Mouse (Mus musculus): Measurements from ENCODE around the gene Gm45837.

Gm45837 gene

DNA sequence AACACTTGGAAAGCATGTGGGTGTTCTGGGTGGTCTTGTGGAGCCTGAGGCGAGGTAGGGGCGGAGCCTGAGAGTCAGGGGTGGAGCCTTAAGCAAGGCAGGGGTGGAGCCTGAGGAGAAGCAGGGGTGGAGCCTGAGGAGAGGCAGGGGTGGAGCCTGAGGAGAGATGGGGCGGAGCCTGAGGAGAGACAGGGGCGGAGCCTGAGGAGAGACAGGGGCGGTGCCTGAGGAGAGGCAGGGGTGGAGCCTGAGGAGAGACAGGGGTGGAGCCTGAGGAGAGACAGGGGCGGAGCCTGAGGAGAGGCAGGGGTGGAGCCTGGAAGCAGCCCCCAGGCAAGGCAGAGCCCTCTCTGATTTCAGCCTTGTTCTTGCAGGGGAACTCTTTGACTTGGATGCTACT, 90.5 kb downstream of the Gm45837 start:
- no peak for DNase-seq (ENCODE audit: low spot score in 2 of 2)

DNA sequence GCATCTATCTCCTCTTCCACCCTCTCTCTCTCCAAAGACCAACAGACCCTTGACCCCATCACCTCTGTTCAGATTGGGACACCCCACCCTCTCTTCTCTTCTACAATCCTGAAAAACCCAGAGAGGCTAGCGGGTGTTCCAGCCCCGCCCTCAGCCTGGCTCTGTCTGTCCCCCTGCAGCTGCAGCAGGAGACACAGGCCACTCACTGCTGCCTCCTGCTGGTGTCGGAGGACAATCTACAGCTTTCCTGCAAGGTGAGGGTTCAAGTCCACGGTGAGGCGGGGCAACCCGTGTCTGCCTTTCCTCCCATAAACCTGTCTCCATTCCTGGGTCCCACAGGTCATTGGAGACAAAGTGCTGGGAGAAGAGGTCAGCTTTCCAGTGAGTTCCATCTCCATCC, 91.0 kb downstream of the Gm45837 start:
- no peak for DNase-seq (ENCODE audit: low spot score in 2 of 2)

DNA sequence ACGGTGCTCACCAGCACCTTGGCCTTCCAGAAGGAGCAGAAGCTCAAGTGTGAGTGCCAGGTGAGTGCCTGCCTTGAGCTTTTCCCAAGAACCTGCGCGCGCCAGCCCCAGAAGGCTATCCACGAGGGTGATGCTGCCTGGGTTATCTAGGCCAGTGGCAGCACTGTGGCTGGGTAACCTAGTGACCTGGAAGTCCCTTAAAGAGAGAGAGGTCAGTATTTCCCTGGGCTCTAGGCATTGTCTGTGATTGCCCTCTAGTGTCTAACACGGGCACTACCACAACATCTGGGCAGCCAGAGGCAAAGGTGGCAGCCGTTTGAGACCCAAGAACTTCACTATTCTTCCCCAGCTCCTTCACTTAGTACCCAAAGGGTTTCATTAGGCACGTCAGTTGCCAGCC, 92.7 kb downstream of the Gm45837 start:
- DNase-seq (ENCODE audit: low spot score in 2 of 2), result peak in 1 of 2 experiments; percentile 76

DNA sequence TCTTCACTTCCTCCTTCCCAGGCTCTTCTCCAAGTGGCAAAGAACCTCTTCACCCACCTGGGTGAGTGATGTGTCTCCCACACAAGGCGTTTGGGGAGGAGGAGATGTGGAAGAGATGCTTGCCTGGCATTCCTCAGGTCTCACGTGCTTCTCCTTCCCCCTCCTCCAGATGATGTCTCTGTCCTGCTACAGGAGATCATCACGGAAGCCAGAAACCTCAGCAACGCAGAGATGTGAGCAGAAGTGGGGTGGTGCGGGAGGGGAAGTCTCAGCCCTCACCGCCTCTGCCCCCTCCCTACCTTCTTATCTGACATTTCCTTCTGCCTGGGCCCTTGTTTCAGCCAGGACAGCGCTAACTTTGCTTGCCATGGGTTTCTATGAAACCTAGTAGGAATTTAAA, 93.1 kb downstream of the Gm45837 start:
- DNase-seq (ENCODE audit: low spot score in 2 of 2), result peak in 1 of 2 experiments; percentile 33

DNA sequence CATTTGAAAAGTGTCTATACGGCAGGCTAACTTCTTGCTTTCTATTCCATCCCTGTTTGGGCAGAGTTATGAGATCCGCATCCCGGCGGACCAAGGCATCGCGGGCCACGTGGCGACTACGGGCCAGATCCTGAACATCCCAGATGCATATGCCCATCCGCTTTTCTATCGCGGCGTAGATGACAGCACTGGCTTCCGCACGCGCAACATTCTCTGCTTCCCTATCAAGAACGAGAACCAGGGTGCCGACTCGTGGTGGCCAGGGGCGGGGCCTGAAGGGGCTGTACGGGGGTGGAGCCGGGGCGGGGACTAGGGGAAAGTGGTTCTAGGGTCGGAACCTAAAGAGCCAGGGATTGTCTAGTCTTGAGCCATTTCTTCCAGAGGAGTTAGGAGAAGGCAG, 93.8 kb downstream of the Gm45837 start:
- peak in 1 of 2 experiments; percentile 20 for DNase-seq (ENCODE audit: low spot score in 2 of 2)

DNA sequence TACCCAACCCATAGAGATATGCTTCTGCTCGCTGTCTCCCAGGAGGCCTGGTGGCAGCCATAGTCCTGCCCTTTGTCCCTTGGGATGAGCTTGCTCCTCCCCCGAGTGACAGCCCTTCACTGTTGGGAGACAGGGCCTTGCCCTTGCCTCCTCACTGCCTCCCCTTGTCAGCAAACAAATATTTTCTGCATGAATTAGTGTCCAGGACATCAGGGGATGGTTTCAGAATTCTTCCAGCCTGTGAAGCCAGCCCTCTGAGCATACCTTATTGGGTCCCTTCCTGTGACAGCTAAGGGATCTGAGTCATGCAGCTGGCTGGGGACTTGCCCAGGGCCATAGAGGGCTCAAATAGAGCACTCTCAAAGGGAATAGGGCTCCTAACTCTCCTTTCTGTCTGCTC, 98.5 kb downstream of the Gm45837 start:
- DNase-seq (ENCODE audit: low spot score in 2 of 2), result peak in 1 of 2 experiments; percentile 8

DNA sequence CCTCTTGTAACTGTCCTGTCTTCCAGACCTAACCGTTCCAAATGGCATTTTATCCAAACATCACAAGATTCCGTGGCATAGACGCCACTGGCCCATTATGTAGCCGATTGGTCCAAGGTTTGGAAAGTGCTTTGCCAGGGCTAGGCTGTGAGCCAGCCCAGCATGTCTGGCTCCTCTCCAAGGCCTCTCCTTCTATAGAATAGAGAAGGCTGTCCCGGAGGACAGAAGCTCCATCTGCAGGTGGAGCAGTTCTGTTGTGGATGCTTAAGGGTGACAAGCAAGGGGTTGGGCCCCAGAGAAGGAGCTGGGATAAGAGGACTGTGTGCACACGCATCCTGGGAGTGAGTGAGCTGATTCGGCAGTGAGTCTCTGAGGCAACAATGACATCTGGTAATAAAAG, 103.0 kb downstream of the Gm45837 start:
- peak in 1 of 2 experiments; percentile 52 for DNase-seq (ENCODE audit: low spot score in 2 of 2)

DNA sequence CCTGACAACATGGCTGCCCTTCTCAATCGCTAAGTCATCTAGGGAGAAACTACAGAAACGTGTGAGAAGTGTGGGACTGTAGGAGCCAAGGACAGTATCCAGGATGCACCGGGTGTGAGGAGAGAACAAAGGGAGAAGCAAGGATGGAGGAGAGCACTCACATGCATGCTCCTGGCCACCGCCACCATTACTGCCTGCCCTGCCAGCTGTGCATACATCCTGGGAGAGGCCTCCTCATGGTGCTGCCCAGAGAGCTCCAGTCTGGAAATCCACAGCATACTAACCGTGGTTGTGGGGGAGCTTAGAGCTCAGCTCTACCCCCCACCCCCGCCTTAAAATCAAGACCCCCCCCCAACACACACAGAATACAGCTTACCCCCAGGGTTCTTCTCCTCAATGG, 104.1 kb downstream of the Gm45837 start:
- no peak for DNase-seq (ENCODE audit: low spot score in 2 of 2)

DNA sequence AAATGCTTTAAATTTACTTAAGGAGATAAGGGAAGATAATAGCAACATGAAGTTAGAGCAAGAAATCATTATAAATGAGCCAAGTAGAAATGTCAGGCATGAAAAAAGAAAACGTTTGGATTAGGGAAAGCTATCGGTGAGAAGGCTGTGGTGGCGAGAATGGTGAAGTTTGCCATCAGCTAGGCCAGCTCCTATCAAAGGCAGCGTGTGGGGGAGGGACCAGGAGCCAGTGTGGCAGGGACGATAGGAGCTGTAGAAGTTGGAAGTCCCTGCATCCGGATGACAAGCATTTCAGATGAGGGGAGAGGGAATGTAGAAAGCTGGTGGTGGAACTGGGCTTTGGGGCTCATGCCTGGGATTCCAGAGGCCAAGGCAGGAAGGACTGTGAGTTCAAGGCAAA, 104.6 kb downstream of the Gm45837 start:
- DNase-seq (ENCODE audit: low spot score in 2 of 2), result peak in 1 of 2 experiments; percentile 36

DNA sequence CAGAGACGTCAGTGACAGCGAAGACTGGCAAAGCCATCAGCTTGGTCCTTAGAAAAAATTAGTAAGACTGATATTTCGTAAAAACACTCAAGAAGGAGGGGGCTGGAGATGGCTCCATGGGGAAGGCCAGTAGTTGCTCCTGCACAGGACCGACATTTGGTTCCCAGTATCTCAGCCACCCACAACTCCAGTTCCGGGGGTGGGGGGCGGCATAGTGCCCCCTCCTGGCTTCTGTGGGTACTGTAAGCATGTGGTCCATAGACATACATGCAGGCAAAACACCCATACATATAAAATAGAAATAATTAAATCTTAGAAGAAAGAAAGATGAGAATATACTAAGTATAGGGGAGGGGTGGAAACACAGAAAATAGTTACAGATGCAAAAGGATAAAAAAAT, 105.8 kb downstream of the Gm45837 start:
- no peak for DNase-seq (ENCODE audit: low spot score in 2 of 2)

DNA sequence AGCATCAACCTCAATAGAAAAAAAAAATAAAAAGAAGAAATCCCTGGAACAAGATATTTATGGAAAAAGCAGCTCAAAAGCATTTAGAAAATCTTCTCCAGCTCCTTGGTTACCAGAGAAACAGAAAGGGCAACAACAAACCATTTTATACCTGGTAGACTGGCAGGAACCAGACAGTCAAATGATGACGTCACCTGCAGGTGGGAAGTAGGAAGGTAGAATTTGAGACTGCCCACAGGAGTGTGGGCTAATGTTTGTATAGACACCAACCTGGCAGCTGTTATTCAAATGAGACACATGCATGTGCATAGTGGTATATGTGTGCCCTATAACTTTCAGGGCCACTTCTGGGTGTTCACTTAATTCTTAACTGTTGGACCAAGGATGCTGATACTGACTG, 111.0 kb downstream of the Gm45837 start:
- DNase-seq (ENCODE audit: low spot score in 2 of 2), result peak in 1 of 2 experiments; percentile 19

DNA sequence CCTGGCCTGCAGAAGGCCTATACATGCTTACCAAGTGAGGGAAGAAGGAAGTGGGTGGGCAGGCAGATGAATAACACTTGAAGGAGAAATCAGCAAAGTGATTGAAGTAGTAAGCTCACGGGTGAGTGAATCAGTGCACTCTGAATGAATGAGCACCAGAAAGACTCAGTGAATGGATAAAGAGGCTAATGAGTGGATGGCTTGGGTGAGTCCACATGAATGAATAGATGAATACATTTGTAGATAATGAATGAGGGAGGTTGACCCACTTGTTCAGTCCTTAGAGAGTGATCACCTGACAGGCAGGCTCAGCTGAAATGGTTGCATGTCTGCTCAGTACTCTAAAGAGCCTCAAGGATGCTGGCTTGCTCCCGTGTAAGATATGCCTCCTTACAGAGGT, 112.5 kb downstream of the Gm45837 start:
- peak in 1 of 2 experiments; percentile 23 for DNase-seq (ENCODE audit: low spot score in 2 of 2)

DNA sequence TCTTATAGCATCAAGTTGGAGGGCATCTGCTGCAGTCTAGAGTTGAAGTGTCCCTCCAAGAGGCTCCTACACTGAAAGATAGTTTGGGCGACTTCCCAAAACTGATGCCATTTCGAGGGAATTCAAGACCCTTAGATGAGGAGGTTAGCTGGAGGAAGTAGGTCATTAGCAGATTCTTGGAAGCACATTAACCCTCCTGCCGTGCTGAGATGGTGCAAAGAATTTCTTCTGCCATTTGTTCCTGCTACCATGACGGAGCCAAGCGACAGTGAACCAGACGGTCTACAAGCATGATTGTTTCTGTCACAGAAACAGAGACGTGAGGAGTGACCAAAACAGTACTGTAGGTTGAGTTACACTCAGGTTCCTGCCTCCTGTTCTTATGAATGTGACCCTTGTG, 115.8 kb downstream of the Gm45837 start:
- no peak for DNase-seq (ENCODE audit: low spot score in 2 of 2)

DNA sequence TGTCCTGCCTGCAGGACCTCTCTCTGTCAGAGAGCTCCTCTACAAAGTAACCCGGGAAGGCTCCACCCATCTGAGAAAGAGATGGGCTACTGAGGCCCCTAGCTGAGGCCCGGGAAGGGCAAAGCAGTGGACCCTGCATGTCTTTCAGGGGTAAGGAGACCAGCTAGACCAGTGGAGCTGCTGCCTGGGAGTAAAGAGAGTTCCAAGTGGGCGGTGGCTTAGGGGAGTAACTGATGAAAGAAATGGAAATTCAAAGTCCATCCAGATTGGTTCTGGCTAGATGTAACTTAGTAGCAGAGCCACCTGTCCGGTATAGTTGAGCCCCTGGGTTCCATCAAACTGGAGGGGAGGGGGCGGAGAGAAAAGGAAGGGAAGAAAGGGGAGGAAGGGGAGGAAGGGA, 123.7 kb downstream of the Gm45837 start:
- DNase-seq (ENCODE audit: low spot score in 2 of 2), result no peak

DNA sequence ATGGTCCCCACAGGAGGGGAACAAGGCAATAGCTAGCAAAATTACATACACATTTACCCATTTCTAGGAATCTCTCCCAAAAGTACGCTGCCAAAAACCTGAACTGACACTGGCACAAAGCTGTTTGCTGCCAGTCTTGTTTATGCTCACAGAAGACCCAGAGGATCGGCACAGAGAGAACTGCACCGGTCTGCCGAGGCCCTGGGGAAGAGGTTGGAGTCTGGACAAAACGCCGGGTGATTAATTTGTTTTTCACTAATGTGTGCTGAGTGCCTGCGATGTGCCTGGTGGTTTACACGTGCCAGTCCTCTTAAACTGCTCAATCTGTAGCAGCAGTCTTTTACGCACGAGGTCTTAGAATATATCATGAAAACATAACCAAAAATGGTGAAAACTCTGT, 124.4 kb downstream of the Gm45837 start:
- DNase-seq (ENCODE audit: low spot score in 2 of 2), result peak in 1 of 2 experiments; percentile 6

DNA sequence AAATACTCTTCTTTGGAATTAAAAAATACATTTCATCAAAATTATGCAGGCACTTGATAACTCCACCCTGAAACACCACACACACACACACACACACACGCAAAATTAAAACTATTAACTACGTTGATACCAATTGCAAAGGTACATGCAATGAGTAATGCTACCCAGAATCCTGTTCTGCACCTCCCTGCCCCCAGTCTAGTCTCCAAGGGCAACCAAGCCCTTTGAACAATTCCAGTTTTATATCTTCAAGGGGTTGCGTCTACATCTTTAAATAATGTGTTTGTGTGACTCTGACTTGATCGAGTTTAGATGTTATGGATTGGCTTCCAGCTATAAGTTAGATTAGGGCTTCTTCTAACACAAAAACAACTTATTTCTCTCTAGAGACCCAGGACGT, 124.8 kb downstream of the Gm45837 start:
- DNase-seq (ENCODE audit: low spot score in 2 of 2), result peak in 1 of 2 experiments; percentile 29

DNA sequence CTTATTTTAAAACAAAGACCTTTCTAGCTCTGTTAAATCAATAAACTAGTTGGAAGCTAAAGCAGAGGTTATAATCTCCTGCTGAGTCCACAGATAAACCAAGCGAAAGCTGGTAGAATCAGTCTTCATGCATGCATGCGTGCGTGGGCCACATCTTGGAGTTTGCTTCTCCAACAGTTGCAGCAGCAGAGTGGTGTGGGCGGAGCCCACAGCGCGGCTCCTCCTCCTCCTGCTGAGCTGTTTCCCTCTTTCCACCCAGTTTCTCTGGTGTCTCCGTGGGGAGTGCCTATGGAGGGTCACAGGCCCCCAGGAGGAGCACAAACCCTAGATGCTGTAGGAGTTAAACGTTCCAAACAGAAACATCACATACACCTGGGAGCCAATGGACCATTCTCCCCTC, 126.9 kb downstream of the Gm45837 start:
- DNase-seq (ENCODE audit: low spot score in 2 of 2), result peak in 1 of 2 experiments; percentile 46

DNA sequence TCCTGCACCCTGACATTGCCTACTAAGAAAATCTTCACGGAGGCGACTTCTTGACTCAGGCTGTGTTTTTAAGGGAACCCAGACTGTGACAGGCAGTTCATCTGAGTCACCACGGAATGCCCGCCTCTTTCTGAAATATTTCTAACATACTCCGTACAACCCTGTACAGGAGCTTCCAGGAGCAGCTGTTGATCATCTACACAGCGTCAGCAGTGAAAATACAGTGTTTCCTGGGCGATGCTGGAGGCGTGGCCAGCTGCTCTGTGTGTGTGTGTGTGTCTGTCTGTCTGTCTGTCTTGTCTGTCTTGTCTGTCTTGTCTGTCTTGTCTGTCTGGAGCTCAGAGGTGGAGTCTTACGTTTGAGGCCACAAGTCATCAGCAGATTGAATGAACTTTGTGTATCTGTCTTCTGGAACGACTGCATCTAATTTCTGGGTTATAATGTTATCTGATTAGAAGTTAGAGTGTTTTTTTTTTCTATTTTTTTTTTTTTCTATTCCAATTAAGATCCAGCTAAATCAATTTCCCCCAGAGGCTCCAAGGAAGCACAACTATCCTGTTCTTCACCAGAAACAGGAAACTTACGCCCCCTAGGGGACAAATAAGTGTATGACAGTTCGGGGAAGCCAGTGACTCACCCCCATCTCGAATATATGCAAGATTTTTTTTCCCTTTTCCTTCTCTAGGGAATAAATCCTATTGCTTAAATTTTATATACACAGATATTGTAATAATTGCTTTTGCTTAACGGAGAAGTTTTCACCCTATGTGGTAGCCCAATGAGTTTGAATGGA, 127.7 kb downstream of the Gm45837 start:
- peak; percentile 66 to 78 for DNase-seq (ENCODE audit: low spot score in 2 of 2)

DNA sequence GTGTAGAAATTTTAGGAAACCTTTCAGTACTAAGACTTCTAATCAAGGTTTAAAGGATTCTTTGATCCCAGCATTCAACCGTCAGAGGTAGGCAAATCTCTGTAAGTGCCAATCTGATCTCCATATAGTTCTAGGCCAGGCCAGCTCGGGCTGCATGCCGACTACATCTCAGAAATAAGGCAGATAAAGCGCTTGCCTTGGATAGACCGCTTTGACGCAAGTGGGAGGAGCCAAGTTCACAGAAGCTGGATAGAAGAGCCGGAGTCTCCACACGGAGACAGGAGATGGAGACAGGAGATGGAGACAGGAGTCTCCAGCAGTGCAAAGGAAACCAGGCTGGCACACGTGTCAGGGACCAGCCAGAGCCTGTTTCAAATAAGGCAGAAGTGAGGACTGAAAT, 129.1 kb downstream of the Gm45837 start:
- peak in 1 of 2 experiments; percentile 22 for DNase-seq (ENCODE audit: low spot score in 2 of 2)

DNA sequence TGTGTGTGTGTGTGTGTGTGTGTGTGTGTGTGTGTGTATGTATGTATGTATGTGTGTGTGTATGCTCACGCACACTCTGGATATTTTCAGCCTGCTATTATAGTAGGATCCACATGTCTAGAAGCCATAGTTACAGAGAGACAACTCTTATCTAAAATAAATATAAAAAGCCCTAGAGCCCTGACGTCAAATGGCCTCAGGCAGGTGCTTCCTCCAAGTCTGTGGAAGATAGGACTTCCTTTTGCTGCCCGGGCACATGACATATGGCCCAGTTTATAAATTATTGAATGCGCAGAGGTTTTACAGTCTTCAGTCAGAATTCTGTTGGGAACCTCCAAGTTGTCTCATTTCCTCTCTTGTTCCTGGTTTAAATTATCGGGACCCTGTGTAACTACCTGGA, 130.0 kb downstream of the Gm45837 start:
- no peak for DNase-seq (ENCODE audit: low spot score in 2 of 2)

DNA sequence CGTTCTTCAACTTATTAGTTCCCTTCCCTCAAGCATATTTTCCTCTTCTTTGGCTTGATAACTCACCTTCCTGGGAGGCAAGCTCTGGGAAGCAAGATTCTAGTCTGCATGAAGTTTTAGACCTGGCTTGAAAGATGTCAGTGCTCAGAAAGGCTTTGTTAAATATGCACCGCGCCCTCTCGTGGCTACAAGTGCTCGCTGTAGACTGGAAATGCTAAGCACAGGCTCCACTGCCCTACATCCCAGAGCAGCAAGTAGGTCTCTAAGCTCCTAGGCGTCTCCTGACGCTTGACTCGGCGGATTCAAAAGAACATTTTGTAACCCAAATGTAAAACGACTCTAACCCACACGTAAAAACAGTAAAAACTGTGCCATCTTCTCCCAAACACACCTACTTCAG, 130.4 kb downstream of the Gm45837 start:
- peak; percentile 86 to 94 for DNase-seq (ENCODE audit: low spot score in 2 of 2)

DNA sequence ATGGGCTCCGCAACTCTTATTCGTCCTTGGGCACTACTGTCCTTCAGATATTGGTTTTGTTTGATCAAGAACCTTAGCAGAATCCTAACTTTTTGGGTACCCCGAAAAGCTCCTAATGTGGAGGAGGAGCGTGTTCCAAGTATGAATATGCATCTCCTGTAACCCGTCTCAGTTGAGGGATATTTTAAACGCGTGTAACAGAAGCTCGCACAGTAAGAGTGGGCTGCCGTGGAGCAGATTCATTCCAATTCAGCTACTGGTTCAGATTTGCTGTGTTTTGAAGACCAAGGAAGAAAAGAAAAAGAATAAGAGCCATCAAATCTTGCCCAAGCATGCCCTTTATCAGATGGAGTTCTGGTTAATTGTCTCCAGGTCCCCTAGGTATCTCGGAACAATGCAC, 131.0 kb downstream of the Gm45837 start:
- peak; percentile 60 to 66 for DNase-seq (ENCODE audit: low spot score in 2 of 2)

DNA sequence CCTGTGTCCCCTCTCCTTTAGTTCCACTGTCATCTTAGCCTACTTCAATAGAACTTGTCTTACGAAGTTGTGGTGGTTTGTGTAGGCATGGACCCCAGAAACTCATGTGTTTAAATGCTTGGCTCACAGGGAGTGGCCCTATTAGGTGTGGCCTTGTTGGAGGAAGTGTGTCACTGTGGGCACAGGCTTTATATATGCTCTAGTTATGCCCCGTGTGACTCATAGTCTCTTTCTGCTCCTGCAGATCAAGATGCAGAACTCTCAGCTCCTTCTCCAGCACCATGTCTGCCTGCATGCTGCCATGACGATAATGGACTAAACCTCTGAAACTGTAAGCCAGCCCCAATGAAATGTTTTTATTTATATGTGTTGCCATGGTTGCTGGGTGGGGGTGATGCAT, 137.0 kb downstream of the Gm45837 start:
- no peak for DNase-seq (ENCODE audit: low spot score in 2 of 2)

DNA sequence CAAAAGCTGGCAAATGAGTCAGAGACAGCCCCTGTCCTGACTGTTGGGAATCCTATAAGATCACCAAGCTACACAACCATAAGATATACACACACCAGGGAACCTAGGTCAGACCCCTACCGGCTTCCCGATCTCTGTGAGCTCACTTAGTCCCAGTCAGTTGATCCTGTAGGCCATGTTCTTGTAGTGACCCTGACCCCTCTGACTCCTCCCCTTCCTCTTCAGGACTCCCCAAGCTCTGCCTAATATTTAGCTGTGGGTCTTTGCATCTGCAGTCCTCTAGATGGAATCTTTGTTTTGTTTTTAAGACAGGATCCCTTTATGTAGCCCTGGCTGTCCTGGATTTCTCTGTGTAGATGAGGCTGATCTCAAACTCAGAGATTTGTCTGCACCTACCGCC, 138.6 kb downstream of the Gm45837 start:
- DNase-seq (ENCODE audit: low spot score in 2 of 2), result no peak
